28 mouse cellular contexts compared by ENCODE assay signal in the genomic region with DNA sequence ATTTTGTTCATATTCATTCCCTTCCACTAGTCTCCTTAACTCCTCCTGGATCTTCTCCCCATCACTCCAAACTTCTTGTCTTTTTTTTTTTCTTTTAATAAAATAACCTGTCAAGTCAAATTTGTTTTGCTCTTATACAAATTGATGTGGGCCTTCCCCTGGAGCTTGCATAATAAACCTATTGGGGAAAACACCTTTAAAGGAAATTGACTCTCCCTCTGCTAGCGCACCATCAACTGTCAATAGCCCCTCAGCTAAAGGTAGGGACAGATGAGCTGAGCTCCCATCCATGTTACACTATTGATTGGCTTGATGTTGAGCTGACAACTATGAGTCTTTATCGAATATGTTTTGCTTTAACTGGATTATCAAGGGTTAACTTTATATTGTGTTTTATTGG.
"Had no signal": no experiment of that assay in that cellular context is flagged by ENCODE, and none has a peak within 500 bp of the region (broad histone marks: within the 10 kb centered on the region; RNA-seq: fewer than 3 reads in every experiment).

No protein-coding gene starts in this region.

- H3K4me2 ChIP-seq: heart, embryonic 11.5 days; hindbrain, embryonic 13.5 days; hindbrain, embryonic 15.5 days; kidney, embryonic 15.5 days; limb, embryonic 12.5 days; liver, embryonic 11.5 days; liver, embryonic 13.5 days; liver, embryonic 15.5 days had no signal

- H3K27me3 ChIP-seq: hindbrain, embryonic 13.5 days; hindbrain, embryonic 15.5 days; kidney, embryonic 15.5 days; limb, embryonic 12.5 days; liver, embryonic 13.5 days; liver, embryonic 15.5 days had no signal

- DNase-seq: gastrocnemius, postnatal 14 days; gastrocnemius, postnatal 36 days; heart, adult 11 months; heart, adult 2 months; heart, postnatal 10 days; heart, postnatal 4 days; kidney, adult 11 months; kidney, adult 2 months; kidney, adult 9 months; kidney, postnatal 14 days; kidney, postnatal 36 days; layer of hippocampus, adult 9-11 months; layer of hippocampus, postnatal 36 days; liver; liver, embryonic 13.5 days; liver, postnatal 0 days had no signal

- ATAC-seq: hindbrain, postnatal 0 days; intestine, embryonic 16.5 days; liver, postnatal 0 days had no signal

- H3K36me3 ChIP-seq: hindbrain, embryonic 10.5 days; hindbrain, embryonic 13.5 days; hindbrain, embryonic 15.5 days; kidney, embryonic 15.5 days; limb, embryonic 10.5 days; limb, embryonic 12.5 days; liver, embryonic 13.5 days; liver, embryonic 15.5 days had no signal

- H3K4me3 ChIP-seq: heart, adult 2 months; hindbrain, embryonic 10.5 days; hindbrain, embryonic 13.5 days; hindbrain, embryonic 15.5 days; kidney, embryonic 15.5 days; limb, embryonic 10.5 days; limb, embryonic 12.5 days; liver, embryonic 13.5 days; liver, embryonic 15.5 days had no signal

- H3K4me1 ChIP-seq: hindbrain, embryonic 10.5 days; hindbrain, embryonic 13.5 days; hindbrain, embryonic 15.5 days; kidney, embryonic 15.5 days; limb, embryonic 10.5 days; limb, embryonic 12.5 days had no signal

- H3K9me3 ChIP-seq: hindbrain, embryonic 10.5 days; hindbrain, embryonic 13.5 days; hindbrain, embryonic 15.5 days; kidney, embryonic 15.5 days; limb, embryonic 10.5 days; limb, embryonic 12.5 days; liver, embryonic 13.5 days; liver, embryonic 15.5 days had no signal

- H3K27ac ChIP-seq: heart, adult 2 months; hindbrain, embryonic 10.5 days; hindbrain, embryonic 13.5 days; hindbrain, embryonic 15.5 days; hindbrain, postnatal 0 days; kidney, embryonic 15.5 days; kidney, postnatal 0 days; limb, embryonic 10.5 days; limb, embryonic 12.5 days; liver, embryonic 13.5 days; liver, embryonic 15.5 days had no signal

- H3K9ac ChIP-seq: hindbrain, embryonic 13.5 days; hindbrain, embryonic 15.5 days; kidney, embryonic 15.5 days; limb, embryonic 12.5 days; liver, embryonic 13.5 days; liver, embryonic 15.5 days; liver, postnatal 0 days had no signal
